Mouse (Mus musculus) midbrain, embryonic 15.5 days (tissue): Measurements from ENCODE around the gene Baiap2. TPM values are rescaled to one million over a fixed set of nuclear protein-coding genes. Genes with fewer than 3 reads are reported as not detected.

Source experiments
- ATAC-seq: fragments of 200-750 bp; cut with Nextera tagmentation; replicated peaks from 2 replicates; pipeline ENCODE4 v1.8.0; 2017; ENCODE audit warnings: moderate TSS enrichment
- H3K27ac ChIP-seq: fragments of 300-500 bp; sonication (generic); 2 replicates; pipeline ENCODE4 v1.5.1; 2015; ENCODE audit warnings: mild to moderate bottlenecking, inconsistent platforms
- H3K27me3 ChIP-seq: fragments of 300-500 bp; sonication (generic); replicated peaks from 2 replicates; pipeline ENCODE4 v1.6.1; 2015; ENCODE audit warnings: inconsistent platforms
- H3K36me3 ChIP-seq: fragments of 300-500 bp; sonication (generic); replicated peaks from 2 replicates; pipeline ENCODE4 v1.6.1; 2015; ENCODE audit warnings: inconsistent platforms
- H3K4me1 ChIP-seq: fragments of 300-500 bp; sonication (generic); 2 replicates; pipeline ENCODE4 v1.6.1; 2015; ENCODE audit warnings: inconsistent platforms
- H3K4me2 ChIP-seq: fragments of 300-500 bp; sonication (generic); 2 replicates; pipeline ENCODE4 v1.6.1; 2015; ENCODE audit warnings: inconsistent platforms, mild to moderate bottlenecking, moderate library complexity
- H3K4me3 ChIP-seq: fragments of 300-500 bp; sonication (generic); 2 replicates; pipeline ENCODE4 v1.5.1; 2015; ENCODE audit warnings: mild to moderate bottlenecking, inconsistent platforms
- H3K9ac ChIP-seq: fragments of 300-500 bp; sonication (generic); 2 replicates; pipeline ENCODE4 v1.6.1; 2015; ENCODE audit warnings: mild to moderate bottlenecking, inconsistent platforms
- H3K9me3 ChIP-seq: fragments of 300-500 bp; sonication (generic); 2 replicates; pipeline ENCODE4 v1.6.1; 2016; ENCODE audit warnings: inconsistent platforms
- WGBS: fragments of 180-500 bp; shearing (Covaris S2); methylation state at CpG from one replicate; pipeline ENCODE4 v1.1.7; 2015; ENCODE audit warnings: mixed read lengths; 5-methylcytosine and 5-hydroxymethylcytosine counted together
- polyA plus RNA-seq: library from polyadenylated mRNA; unstranded; fragments of >200 nt; fragmentation: Nextera tagmentation; extraction: Ambion mirVana; gene quantifications from 2 replicates; pipeline ENCODE4 v1.2.1, GENCODE M21; 2015

Baiap2 gene
- polyA plus RNA-seq, 1 experiment from 2014 or later = 15.5 TPM

DNA sequence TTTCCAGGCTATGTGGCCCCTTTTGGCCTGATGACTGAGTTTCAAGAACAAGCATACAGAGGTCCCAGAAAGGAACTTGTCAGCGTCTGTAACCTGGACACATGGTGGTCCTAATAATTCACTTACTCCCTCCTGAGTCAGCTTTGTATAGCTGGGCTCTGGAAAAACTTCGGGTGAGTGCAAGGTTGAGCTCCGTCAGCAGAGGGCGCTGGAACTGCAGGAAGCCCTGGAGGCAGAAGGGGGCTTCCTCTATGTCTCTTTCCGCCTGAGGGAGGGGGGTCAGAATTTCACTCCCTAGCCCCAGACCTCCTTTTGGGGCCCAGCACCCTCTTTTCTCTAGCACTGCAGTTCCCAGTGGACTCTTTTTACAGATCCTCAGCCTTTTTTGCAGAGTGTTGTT is 33.1 kb upstream of the Baiap2 start:
- H3K27me3 ChIP-seq = 0 out of 2 replicates have a peak, but pooled peaks cover 4% of the 10 kb centered on the region
- no peaks in the 10 kb centered on the region for H3K36me3 ChIP-seq
- H3K27ac ChIP-seq = no peak overlapping the region
- H3K4me3 ChIP-seq = no peak overlapping the region
- no peak overlapping the region for H3K4me2 ChIP-seq
- 0% methylated on average over 5 of the region's 5 CpGs for WGBS
- H3K9ac ChIP-seq = no peak overlapping the region
- H3K4me1 ChIP-seq = peaks cover 20% of the 10 kb centered on the region
- no peak for ATAC-seq
- no peaks in the 10 kb centered on the region for H3K9me3 ChIP-seq

DNA sequence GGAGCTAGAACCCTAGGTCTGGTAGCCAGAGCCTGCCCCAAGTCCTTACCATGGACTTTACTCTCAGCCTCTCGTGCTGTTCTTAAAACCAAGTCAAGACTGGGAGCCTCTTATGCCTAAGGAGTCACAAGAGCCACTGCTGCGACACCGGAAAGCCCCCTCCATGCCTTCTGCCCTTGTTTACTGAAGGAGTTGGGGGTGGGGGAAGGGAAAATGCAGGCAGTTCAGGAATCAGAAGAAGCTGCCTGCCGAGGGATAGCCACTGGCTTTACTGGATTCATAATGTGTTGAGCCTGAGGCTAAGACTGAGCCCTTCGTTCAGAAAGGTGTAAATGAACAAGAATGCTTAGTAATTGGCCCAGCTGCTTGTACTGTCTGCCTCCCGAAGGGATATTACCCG is 29.7 kb upstream of the Baiap2 start:
- H3K4me2 ChIP-seq = peak overlapping the region; percentile 97
- H3K27ac ChIP-seq = peak overlapping the region; percentile 81
- 6% methylated on average over 7 of the region's 7 CpGs for WGBS
- peaks cover 14% of the 10 kb centered on the region; the same call in 1 of the 2 replicates for H3K36me3 ChIP-seq
- ATAC-seq = no peak; the same call in 1 of the 2 replicates
- H3K9ac ChIP-seq = peak overlapping the region; percentile 89
- H3K27me3 ChIP-seq = no peaks in the 10 kb centered on the region
- H3K4me3 ChIP-seq = peak overlapping the region; percentile 89
- no peaks in the 10 kb centered on the region for H3K9me3 ChIP-seq
- H3K4me1 ChIP-seq = peaks cover 37% of the 10 kb centered on the region

DNA sequence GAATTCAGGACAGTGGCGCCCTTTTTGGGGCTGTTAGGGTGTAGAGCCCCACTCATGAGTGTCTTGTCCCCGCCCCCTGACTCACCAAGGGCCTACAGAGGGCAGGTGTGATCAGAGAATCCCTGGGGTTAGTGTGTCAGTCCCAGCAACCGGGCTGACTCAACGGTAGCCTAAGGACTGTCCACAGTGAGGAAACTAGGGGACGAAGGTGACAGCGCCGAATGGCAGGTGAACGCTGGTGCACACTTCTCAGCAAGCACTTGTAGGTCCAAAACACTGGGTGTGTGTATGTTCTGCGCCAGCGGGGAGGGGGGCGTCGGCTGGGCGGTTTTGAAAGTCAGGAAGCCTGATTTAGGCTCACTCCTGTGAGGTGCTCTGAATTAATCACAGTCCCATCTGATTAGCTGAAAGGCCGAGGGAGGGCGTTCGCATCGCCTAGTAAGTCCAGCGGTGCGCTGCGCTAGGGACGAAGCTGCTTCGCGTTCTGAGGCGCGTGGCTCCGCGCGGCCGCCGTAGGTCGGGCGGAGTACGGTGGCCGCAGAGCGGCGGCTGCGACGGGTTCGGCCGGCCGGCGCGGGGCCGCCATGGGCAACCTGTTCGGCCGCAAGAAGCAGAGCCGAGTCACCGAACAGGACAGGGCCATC is 29.1 kb upstream of the Baiap2 start, which contains the start of gene Chmp6:
TSS of gene Chmp6 (plus strand) at position 151 of the 644 bp plus-strand sequence.
- H3K9me3 ChIP-seq = no peaks in the 10 kb centered on the region
- peak; percentile 83 for ATAC-seq
- peaks cover 37% of the 10 kb centered on the region for H3K4me1 ChIP-seq
- peak within 1 kb of the TSS; percentile 97 for H3K4me2 ChIP-seq
- no peaks in the 10 kb centered on the region for H3K27me3 ChIP-seq
- H3K9ac ChIP-seq = peak within 1 kb of the TSS; percentile 89
- H3K36me3 ChIP-seq = peaks cover 17% of the 10 kb centered on the region; the same call in 1 of the 2 replicates
- 1% methylated on average over 48 of the region's 48 CpGs for WGBS
- H3K4me3 ChIP-seq = peak within 1 kb of the TSS; percentile 89
- peak within 1 kb of the TSS; percentile 81 for H3K27ac ChIP-seq

DNA sequence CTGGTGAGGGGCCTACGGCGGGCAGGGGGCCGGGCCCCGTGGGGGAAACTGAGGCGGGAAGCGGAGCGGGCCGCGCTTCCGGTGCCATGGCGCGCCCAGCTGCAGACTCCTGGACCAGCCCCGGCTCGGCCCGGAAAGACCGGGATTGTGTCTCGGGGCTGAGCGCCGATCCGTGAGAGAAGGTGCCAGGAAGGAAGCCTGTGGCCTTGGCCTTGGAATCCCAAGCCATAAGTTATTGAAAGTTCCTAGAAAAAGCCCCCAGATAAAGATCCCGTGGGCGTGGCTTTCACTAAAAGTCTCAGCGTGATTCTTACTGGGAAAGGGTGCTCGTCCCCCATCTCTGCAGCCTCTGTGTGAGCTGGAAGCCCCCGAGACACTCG is 28.6 kb upstream of the Baiap2 start:
- WGBS = under 1% methylated on average over 26 of the region's 26 CpGs
- Histone ChIP-seq H3K27me3 (no peaks in the 10 kb centered on the region), H3K4me1 (peaks cover 37% of the 10 kb centered on the region), H3K4me3 (peak overlapping the region; percentile 89), H3K4me2 (peak overlapping the region; percentile 97), H3K36me3 (peaks cover 19% of the 10 kb centered on the region; the same call in 1 of the 2 replicates), H3K27ac (peak overlapping the region; percentile 81), H3K9ac (peak overlapping the region; percentile 89), H3K9me3 (no peaks in the 10 kb centered on the region)
- ATAC-seq = no peak; the same call in 1 of the 2 replicates

DNA sequence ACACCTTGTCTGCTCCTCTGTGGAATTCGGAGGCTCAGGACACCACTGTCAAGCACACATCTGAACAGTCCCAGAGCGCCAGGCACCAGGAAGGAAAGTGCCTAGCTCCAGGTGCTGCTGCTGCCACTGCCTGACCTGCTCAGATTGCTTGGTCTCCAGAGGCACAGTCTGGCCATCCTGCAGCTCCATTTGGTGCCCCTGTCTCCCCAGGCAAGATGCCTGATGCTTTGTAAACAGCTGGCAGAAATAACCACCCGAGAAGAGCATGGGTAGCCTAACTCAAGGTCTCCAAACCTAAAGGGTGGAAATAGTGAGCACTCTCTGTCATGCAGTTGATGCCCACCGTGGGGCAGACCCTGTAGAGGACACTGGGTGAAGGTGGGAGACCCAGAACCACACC is 28.2 kb upstream of the Baiap2 start:
- WGBS = 26% methylated on average over 4 of the region's 4 CpGs
- Histone ChIP-seq H3K9me3 (no peaks in the 10 kb centered on the region), H3K4me1 (peaks cover 37% of the 10 kb centered on the region), H3K4me3 (peak overlapping the region; percentile 89), H3K27ac (peak overlapping the region; percentile 81), H3K9ac (peak overlapping the region; percentile 89), H3K27me3 (no peaks in the 10 kb centered on the region), H3K36me3 (peaks cover 22% of the 10 kb centered on the region; the same call in 1 of the 2 replicates), H3K4me2 (peak overlapping the region; percentile 97)
- 0 out of 2 replicates have a peak, but pooled peaks have one; percentile 18 for ATAC-seq

DNA sequence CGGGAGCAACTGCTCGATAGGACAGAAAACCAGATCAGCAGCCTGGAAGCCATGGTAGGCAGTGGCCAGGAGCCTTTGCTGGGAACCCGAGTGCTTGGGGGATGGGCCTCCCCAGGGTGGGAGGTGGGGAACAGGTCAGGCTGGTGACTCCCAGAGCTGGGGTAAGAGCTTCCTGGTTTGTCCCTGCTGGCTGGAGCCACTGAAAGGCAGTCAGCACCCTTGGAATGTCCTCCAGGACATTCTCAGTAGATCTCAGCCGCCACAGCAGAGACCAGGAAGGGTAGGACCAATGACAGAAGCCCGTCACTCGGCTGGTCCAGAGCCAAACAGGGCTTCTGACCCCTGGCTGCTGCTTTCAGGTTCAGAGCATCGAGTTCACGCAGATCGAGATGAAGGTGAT is 26.9 kb upstream of the Baiap2 start:
- H3K36me3 ChIP-seq = peaks cover 25% of the 10 kb centered on the region; the same call in 1 of the 2 replicates
- WGBS = 88% methylated on average over 9 of the region's 9 CpGs
- no peaks in the 10 kb centered on the region for H3K27me3 ChIP-seq
- no peaks in the 10 kb centered on the region for H3K9me3 ChIP-seq
- no peak overlapping the region for H3K27ac ChIP-seq
- no peak overlapping the region for H3K9ac ChIP-seq
- no peak overlapping the region for H3K4me2 ChIP-seq
- peaks cover 33% of the 10 kb centered on the region for H3K4me1 ChIP-seq
- no peak overlapping the region for H3K4me3 ChIP-seq
- no peak for ATAC-seq

DNA sequence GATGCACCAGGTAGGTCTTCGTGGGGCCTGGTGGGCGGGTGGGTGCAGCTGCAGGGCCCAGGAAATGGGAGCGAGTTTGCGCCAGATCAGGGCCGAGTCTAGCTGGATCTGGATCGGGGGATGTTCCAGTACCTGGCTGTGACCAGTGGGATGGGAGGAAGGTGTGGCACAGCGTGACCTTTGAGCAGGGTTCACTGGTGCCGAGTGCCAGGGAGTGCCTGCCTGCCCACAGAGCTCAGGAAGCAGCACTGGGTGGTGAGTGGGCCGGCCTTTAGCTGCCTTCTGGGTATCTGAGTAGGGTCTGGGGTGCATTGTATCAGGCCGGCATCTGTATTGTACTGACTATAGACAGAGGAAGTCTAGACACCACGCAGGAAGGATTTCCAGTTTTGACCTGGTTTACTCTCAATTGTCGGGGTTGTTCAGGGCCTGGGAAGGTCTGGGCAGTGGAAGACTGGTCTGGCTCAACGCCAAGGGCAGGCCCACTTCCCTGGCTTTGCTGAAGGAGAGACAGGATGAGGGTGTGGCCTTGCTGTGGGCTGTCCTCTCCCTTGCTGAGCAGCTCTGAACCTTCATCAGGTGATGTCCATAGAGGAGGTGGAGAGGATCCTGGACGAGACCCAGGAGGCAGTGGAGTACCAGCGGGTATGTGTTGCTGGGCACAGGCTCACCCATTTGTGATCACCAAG is 26.3 kb upstream of the Baiap2 start:
- H3K4me3 ChIP-seq = no peak overlapping the region
- H3K27ac ChIP-seq = no peak overlapping the region
- no peaks in the 10 kb centered on the region for H3K27me3 ChIP-seq
- H3K4me2 ChIP-seq = no peak overlapping the region
- no peaks in the 10 kb centered on the region for H3K9me3 ChIP-seq
- WGBS = 90% methylated on average over 15 of the region's 15 CpGs
- ATAC-seq = no peak
- no peak overlapping the region for H3K9ac ChIP-seq
- H3K4me1 ChIP-seq = peaks cover 33% of the 10 kb centered on the region
- peaks cover 25% of the 10 kb centered on the region; the same call in 1 of the 2 replicates for H3K36me3 ChIP-seq

DNA sequence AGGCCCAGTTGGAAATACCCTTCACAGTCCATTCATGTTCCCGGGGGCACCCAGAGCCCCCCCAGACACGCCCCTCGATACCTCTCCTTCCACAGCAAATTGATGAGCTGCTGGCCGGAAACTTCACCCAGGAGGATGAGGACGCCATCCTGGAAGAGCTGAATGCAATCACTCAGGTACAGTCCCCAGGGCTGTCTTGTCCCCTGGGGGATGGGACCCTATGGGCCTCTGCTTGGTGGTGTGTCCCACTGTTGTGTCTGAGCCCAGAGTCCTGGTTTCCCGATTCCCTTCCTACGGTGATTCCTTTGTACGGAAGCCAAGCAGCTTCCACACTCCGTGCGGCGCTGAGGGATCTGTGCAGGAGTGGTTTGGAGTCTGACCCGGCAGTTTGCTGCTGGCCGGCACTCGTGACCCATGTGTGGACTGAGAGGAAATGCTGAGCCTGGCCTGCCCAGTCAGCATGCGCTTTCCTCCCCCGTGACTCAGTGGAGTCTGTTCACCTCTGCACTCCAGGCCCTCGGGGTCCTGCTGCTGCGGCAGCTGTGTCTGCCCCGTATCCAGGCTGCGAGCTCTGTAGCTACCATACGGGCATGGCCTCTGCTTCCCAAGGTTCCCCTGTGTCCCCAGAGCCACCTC is 25.6 kb upstream of the Baiap2 start:
- 90% methylated on average over 21 of the region's 21 CpGs for WGBS
- H3K36me3 ChIP-seq = peaks cover 25% of the 10 kb centered on the region; the same call in 1 of the 2 replicates
- no peaks in the 10 kb centered on the region for H3K9me3 ChIP-seq
- no peak overlapping the region for H3K9ac ChIP-seq
- H3K4me3 ChIP-seq = no peak overlapping the region
- H3K27ac ChIP-seq = no peak overlapping the region
- H3K4me1 ChIP-seq = peaks cover 33% of the 10 kb centered on the region
- ATAC-seq = no peak
- no peak overlapping the region for H3K4me2 ChIP-seq
- no peaks in the 10 kb centered on the region for H3K27me3 ChIP-seq

DNA sequence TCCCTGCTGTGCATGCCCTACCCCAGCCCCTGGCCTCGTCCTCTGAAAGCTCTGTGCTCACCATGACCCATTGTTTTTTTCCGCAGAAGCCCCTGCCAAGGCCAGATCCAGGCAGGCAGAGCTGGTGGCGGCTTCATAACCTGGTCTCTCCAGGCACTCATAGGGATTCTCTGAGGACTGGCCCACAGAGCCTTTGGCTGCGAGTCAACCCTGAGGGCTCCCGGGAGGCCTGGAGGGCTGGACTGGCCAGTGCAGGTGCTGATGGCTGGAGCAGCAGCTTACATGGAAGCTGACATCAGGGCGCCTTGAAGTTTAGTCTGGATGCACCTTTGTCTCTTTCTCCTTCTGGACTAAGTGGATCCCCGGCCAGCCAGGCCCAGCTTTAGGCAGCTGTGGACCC is 24.0 kb upstream of the Baiap2 start:
- 92% methylated on average over 7 of the region's 7 CpGs for WGBS
- Histone ChIP-seq H3K9ac (no peak overlapping the region), H3K27me3 (no peaks in the 10 kb centered on the region), H3K4me3 (no peak overlapping the region), H3K9me3 (no peaks in the 10 kb centered on the region), H3K27ac (no peak overlapping the region), H3K4me2 (no peak overlapping the region), H3K4me1 (peaks cover 21% of the 10 kb centered on the region), H3K36me3 (peaks cover 25% of the 10 kb centered on the region; the same call in 1 of the 2 replicates)
- ATAC-seq = no peak

DNA sequence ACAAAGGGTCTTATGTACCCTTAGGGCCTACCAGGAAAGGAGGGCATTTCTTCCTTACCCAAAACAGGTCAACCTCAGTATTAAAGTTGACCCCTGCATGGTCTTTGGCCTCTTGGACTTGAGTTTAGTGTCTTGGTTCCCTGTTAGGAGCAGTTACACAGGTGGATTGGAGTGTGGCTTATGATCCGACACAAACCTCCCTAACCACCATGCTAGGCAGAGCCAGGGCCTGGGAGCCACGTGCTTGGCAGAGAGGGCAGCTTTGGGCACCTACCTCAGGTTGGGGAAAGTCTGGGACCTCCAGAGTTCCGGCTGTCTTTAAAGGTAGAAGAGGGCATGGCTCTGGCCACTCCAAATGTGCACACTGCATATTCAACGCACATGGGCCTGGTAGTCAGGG is 23.1 kb upstream of the Baiap2 start:
- no peak overlapping the region for H3K4me3 ChIP-seq
- peaks cover 18% of the 10 kb centered on the region for H3K4me1 ChIP-seq
- ATAC-seq = no peak
- H3K9me3 ChIP-seq = no peaks in the 10 kb centered on the region
- WGBS = 94% methylated on average over 4 of the region's 4 CpGs
- H3K4me2 ChIP-seq = no peak overlapping the region
- no peak overlapping the region for H3K9ac ChIP-seq
- no peak overlapping the region for H3K27ac ChIP-seq
- H3K27me3 ChIP-seq = no peaks in the 10 kb centered on the region
- peaks cover 25% of the 10 kb centered on the region; the same call in 1 of the 2 replicates for H3K36me3 ChIP-seq

DNA sequence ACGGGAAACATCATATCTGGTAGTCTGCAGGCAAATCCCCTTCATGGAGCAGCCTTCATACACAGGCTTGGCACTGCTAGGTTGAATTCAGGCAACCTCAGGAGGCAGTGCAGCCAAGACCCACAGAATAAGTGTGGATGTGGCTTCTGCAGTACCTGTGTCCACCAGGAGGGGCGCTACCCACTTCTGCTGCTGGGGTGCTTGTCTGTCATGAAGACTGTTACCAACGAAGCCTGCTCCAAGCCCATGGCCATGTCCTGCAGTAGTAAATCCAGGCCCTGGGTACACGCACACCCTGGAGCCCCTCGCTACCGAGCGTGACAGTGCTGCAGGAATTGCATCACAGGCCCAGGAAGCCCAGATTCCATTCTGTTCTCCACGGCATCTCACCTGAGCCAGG is 22.7 kb upstream of the Baiap2 start:
- peaks cover 13% of the 10 kb centered on the region for H3K4me1 ChIP-seq

DNA sequence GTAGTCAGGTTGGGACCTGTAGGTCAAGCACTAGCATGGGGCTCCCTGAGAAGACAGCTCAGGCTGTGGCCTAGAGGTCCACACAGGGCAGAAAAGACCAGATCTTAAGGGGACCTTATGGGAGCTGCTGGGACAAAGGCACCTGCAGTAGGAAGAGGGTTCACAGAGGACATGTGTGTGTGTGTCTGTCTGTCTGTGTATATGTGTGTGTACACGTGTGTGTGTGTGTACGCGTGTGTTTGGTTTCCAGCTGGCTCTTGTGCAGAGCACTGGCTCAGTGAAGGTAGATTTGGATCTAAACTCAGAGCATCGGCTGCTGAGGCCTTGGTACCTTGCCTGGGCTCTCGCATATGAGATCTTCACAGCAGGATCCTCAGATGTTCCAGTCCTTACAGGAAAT is 21.9 kb upstream of the Baiap2 start:
- 91% methylated on average over 5 of the region's 5 CpGs for WGBS
- H3K27ac ChIP-seq = no peak overlapping the region
- H3K4me1 ChIP-seq = peaks cover 5% of the 10 kb centered on the region
- H3K4me2 ChIP-seq = no peak overlapping the region
- peaks cover 25% of the 10 kb centered on the region; the same call in 1 of the 2 replicates for H3K36me3 ChIP-seq
- H3K9me3 ChIP-seq = no peaks in the 10 kb centered on the region
- H3K9ac ChIP-seq = no peak overlapping the region
- H3K4me3 ChIP-seq = no peak overlapping the region
- H3K27me3 ChIP-seq = no peaks in the 10 kb centered on the region
- no peak for ATAC-seq

More for the DNA sequence above, 22.7 kb upstream of the Baiap2 start:
- WGBS = 63% methylated on average over 8 of the region's 8 CpGs
- no peak overlapping the region for H3K27ac ChIP-seq
- ATAC-seq = no peak
- H3K9ac ChIP-seq = no peak overlapping the region
- H3K36me3 ChIP-seq = peaks cover 25% of the 10 kb centered on the region; the same call in 1 of the 2 replicates
- no peak overlapping the region for H3K4me2 ChIP-seq
- H3K9me3 ChIP-seq = no peaks in the 10 kb centered on the region
- H3K27me3 ChIP-seq = no peaks in the 10 kb centered on the region
- no peak overlapping the region for H3K4me3 ChIP-seq
